Mouse (Mus musculus) ovary, postnatal 14 days (tissue): Measurements from ENCODE around the gene Slc12a4.

Experiments used
- DNase-seq: peaks from one replicate; pipeline ENCODE4 v3.0.0; 2022; ENCODE audit warnings: low spot score

Slc12a4 gene

GRCm38 (mm10) chr8:105932525-105932924 lies 33.4 kb downstream of the Slc12a4 start:
- DNase-seq = no peak

- no peak for DNase-seq
Observed at GRCm38 (mm10) chr8:105931271-105931670, 34.6 kb downstream of the Slc12a4 start.

- DNase-seq = peak; percentile 88
Observed at GRCm38 (mm10) chr8:105930602-105931001, 35.3 kb downstream of the Slc12a4 start.

DNA sequence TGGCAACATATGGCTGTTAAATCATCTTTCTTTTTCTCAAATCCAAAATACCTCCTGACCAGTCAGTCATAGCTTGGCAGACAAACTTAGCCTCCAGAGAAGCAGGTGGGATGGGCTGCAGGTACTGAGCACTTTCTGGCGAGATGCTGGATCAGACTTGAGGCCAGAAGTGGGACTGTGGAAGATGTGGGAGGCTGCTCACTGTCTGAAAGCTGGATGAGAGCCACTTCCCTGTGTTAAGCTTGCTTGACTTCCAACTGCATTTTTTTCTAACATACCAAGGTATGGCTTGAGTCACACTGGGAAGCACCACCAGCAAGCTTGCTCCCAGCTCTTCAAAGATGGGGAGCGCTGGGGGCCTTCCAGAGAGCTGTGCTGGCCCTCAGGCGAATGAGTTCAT lies 40.8 kb downstream of the Slc12a4 start:
- DNase-seq = no peak

DNA sequence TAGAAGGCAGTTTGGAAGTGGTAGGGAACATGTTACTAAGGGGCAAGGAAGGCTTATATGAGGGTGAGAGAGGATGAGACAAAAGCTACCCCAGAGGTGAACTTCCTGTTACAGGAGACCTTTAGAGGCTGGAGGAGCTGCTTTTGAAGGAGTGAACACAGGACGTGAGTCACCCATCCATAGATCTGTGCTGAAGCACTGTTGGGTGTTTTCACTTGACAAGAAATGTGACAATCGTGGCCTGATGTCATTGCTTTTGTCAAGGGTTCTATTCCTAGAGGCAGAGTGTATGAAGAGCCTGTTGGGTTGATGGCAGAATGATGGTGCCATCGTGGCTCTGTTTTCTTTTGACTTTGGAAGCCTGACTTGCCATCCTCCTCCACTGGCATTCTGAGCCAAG lies 46.5 kb downstream of the Slc12a4 start:
- no peak for DNase-seq

DNA sequence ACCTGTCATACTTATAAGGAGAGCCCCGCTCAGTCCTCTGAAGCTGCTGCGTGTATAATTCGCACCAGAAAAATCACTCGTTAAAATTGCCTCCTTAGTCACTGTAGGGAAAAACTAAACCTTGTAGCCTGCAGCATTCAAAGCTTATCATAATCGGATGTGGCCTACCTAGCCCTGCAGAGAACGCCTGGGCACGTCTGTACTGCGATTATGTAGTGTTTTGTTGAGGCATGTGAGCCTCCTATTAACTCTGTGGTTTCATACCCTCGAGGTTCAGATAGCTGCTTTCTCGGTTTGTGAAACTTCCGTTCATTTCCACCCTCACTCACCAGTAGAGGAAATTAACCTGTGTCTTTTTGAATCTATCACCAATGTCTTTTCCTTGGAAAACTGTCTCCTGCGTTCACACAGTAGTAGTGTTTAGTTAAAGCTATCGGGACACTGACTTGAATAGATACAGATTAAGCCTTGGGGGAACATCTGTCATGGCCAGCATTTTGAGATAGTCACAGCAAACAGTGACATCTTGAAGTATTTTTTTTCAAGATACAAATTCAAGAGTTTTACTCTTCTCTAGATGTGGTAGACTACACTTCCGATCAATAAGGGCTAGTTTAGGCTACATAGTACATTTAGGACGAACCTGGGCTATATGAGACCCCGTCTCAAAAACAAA lies 64.8 kb downstream of the Slc12a4 start:
- DNase-seq = no peak

DNA sequence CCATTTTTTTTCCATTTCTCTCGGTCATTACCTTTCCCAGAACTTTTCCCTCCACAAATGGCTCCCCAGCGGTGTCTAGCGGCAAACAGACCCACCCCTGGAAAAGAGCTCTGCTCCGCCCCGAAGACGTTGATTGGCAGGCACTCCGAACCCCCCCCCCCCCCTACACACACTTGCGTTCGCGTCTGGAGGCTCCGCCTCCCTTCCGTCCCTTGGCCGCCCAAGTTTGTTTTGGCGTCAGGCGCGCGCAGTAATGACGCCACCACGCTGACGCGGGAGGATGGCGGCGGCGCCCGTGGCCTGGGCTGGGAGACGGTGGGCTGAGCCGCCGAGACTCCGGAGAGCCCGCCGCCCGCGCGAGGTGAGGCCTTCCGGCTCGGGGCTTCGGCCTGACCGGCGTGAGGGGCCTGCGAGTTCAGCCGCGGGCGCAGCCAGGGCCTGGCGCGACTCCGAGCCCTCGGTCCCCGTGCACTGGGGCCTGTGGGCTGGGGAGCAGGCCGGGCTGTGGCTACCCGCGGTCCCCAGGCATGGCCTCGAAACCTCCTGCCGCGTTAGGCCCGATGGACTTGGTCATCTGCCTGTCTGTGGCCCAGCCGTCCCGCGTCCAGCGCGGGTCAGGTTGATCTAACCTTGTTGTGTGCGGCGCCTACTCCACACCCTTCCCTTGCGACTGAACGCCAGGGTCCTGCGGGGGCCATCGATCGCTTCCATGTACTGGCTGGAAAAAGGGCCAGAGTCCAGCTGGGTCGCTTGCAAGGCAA lies 65.5 kb downstream of the Slc12a4 start, which contains the start of gene Pskh1:
Gene Pskh1, plus strand, starts transcription at position 262 of the 761 bp plus-strand sequence.
- peak; percentile 91 for DNase-seq

DNA sequence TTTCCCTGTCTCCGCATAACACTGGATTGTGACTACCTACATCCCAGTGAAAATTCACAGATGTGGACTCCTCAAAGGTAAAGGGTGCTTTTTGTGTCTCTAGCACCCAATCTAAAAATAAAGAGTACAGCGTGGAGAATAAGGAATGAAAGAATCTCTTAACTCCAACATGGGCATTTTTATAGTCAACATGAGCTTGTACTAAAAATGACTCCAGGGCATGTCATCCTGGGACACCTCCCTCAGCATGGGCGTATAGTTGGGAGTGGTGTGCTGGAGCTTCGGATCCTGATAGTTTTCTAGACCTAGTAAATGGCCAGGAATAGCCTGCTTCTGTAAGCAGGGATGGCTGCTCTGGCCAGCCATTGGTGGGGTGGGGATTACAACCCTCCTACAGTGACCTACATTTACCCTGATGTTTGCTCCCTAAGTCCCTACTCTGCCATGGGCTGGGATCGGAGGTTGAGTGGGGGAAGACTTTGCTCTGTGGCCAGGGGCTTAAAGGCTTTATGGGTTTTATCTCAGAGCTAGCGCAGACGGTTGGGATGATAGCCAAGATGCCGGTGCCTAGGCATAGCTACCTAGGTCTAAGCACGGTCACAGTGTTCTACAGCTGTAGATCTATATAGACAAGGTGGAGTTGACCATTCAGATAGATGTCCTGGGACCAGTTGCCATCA lies 68.0 kb downstream of the Slc12a4 start:
- DNase-seq = no peak
